In genomic region chr4:48225173-48225572, GRCm38 (mm10) we compare ENCODE assay signal across 8 mouse cellular contexts. TPM values are rescaled to one million over a fixed set of nuclear protein-coding genes. Genes with fewer than 3 reads are reported as not detected.
DNase-seq lines count a peak whose midpoint lies in the region; ATAC-seq and TF ChIP-seq lines count a peak whose summit lies in the region.

No protein-coding gene starts in this region.

- H3K4me2 ChIP-seq in liver, postnatal 0 days (ENCODE audit: low read depth, low read length), result no peak overlapping the region

- no peak overlapping the region for H3K9ac ChIP-seq in liver, postnatal 0 days (replicated peaks)

- peak; percentile 72; the same call in 1 of the 2 replicates for ATAC-seq in liver, postnatal 0 days
- peak; percentile 44; the same call in 1 of the 2 replicates for ATAC-seq in neutrophil, adult 5-6 weeks (ENCODE audit: extremely low read depth, insufficient number of reproducible peaks, low FRiP score, poor library complexity, severe bottlenecking)

- no peaks in the 10 kb centered on the region for H3K4me1 ChIP-seq in liver, postnatal 0 days (ENCODE audit: insufficient read depth)
- H3K4me1 ChIP-seq in thymus, adult 2 months (replicated peaks; ENCODE audit: control insufficient read depth, insufficient read depth, low read length), result no peaks in the 10 kb centered on the region

- H3K36me3 ChIP-seq in liver, postnatal 0 days (replicated peaks; ENCODE audit: insufficient read depth, low read length), result no peaks in the 10 kb centered on the region
- H3K36me3 ChIP-seq in thymus, adult 2 months (ENCODE audit: control insufficient read depth, insufficient read depth, low read length), result no peaks in the 10 kb centered on the region

- H3K4me3 ChIP-seq in liver, postnatal 0 days (ENCODE audit: low read depth, low read length), result no peak overlapping the region
- no peak overlapping the region for H3K4me3 ChIP-seq in thymus, adult 2 months (ENCODE audit: control insufficient read depth, insufficient read depth, low read length)

- no peak for TF ChIP-seq EP300 in liver, postnatal 0 days (IDR thresholded peaks at IDR 0.05; ENCODE audit: low read depth)

- TF ChIP-seq CTCF in liver, postnatal 0 days (IDR thresholded peaks at IDR 0.05; ENCODE audit: low read depth), result peak; percentile 95
- TF ChIP-seq CTCF in thymus, adult 2 months (IDR thresholded peaks at IDR 0.05; ENCODE audit: borderline replicate concordance, control insufficient read depth, extremely low read depth, insufficient read depth, low read length, poor library complexity), result no peak

- TF ChIP-seq POLR2A in thymus, adult 2 months (IDR thresholded peaks at IDR 0.05; ENCODE audit: control insufficient read depth, extremely low read depth, insufficient read depth, low read length, poor library complexity), result no peak

- WGBS in liver, postnatal 0 days (ENCODE audit: insufficient replicate concordance), result 47% methylated on average over 2 of the region's 2 CpGs
- 84% methylated on average over 2 of the region's 2 CpGs for WGBS in thymus, adult 2 months

- no peaks in the 10 kb centered on the region for H3K27me3 ChIP-seq in liver, postnatal 0 days (ENCODE audit: insufficient read depth, low read length)
- no peaks in the 10 kb centered on the region for H3K27me3 ChIP-seq in thymus, adult 2 months (ENCODE audit: control insufficient read depth, insufficient read depth, low read length)

- H3K27ac ChIP-seq in liver, postnatal 0 days (ENCODE audit: low read depth), result no peak overlapping the region
- H3K27ac ChIP-seq in thymus, adult 2 months (ENCODE audit: control insufficient read depth, insufficient read depth, low read length), result no peak overlapping the region

- no peaks in the 10 kb centered on the region for H3K9me3 ChIP-seq in liver, postnatal 0 days (ENCODE audit: low read length)

- peak; percentile 26 for DNase-seq in CD4-positive helper T cell, adult 2 months (ENCODE audit: low read depth, low spot score)
- peak; percentile 68 to 74 for DNase-seq in adrenal gland, adult 18-20 months (ENCODE audit: low spot score in 2 of 2)
- DNase-seq in embryo, embryonic 10.5 days (ENCODE audit: low spot score), result peak; percentile 78
- DNase-seq in heart, adult 9 months (ENCODE audit: low spot score in 2 of 2), result peak; percentile 42 to 66
- peak; percentile 63 to 84 for DNase-seq in kidney, postnatal 25 days
- DNase-seq in liver, postnatal 0 days, result peak; percentile 68
- peak; percentile 42 for DNase-seq in thymus, adult 2 months

RNA-seq across cellular contexts. Expression of gene Erp44, which starts 54.2 kb away (rescaled TPM):
- 10 to 100 TPM; 52.4 to 65.1 TPM for total RNA-seq in adrenal gland, adult 18-20 months (2021)
- polyA plus RNA-seq in liver, postnatal 0 days (2015; fragmentation: Nextera tagmentation; extraction: Ambion mirVana), result 66.0 and 69.3 TPM in 2 replicates
- 53.9 and 59.2 TPM in 2 replicates for total RNA-seq in neutrophil, adult 5-6 weeks (2017)
- polyA plus RNA-seq in thymus, adult 2 months (2012; rRNA removed), result 10.8 and 11.5 TPM in 2 replicates

RNA-seq across cellular contexts. Expression of gene Invs, which starts 54.4 kb away (rescaled TPM):
- 10 to 100 TPM; 10.6 to 11.5 TPM for total RNA-seq in adrenal gland, adult 18-20 months (2021)
- 1.2 and 1.3 TPM in 2 replicates for polyA plus RNA-seq in liver, postnatal 0 days (2015; fragmentation: Nextera tagmentation; extraction: Ambion mirVana)
- 10.6 and 12.2 TPM in 2 replicates for total RNA-seq in neutrophil, adult 5-6 weeks (2017)
- 3.6 and 3.9 TPM in 2 replicates for polyA plus RNA-seq in thymus, adult 2 months (2012; rRNA removed)

Comparison
In these comparisons a context has a peak if more than half of its experiments do, and no peak if none do; other contexts are left out.
1. DNase-seq: peak in every context shown above with its lines; median percentile 78 in embryo, embryonic 10.5 days; 74 in kidney, postnatal 25 days; 71 in adrenal gland, adult 18-20 months; 68 in liver, postnatal 0 days; 54 in heart, adult 9 months; 42 in thymus, adult 2 months; 26 in CD4-positive helper T cell, adult 2 months.